Mouse (Mus musculus): ENCODE results near the gene Mrpl44. TPM values are rescaled to one million over a fixed set of nuclear protein-coding genes. Genes with fewer than 3 reads are reported as not detected.

The Mrpl44 gene
- polyA plus RNA-seq (2017; shearing (Covaris generic)), result 18.9 TPM

DNA sequence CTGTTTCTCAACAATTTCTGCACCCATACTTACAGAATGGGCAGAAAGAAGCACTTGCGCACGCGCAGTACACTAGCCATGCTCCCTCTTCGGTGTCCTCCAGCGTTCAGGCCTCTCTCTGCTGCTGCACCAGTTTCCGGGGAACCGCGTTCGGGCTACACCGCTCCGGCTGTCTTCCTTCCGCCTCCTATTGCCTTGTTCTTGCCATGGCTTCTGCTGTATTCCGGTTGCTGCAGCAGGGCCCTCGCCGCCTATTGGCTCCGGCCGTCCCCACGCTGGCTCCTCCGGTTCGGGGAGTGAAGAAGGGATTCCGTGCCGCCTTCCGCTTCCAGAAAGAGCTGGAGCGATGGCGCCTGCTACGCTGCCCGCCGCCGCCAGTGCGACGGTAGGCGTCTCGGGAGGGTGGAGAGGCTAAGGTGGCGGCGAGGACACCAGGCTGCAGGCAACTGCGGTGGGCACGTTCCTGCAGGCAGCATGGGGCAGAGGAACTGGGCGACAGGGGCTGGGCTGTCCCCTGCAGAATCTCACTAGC, at the start of gene Mrpl44, which contains the start of gene Wdfy1:
TSS of gene Mrpl44 (plus strand) at position 92 of the 532 bp plus-strand sequence.
TSS of gene Wdfy1 (minus strand) at position 217 of the 532 bp plus-strand sequence.

Other genes starting within 250 kb of the Mrpl44 start
- gene Ap1s3, start 104.0 kb upstream of the Mrpl44 start, polyA plus RNA-seq (2017; shearing (Covaris generic)), result 2.6 TPM
- gene Wdfy1, start 125 bp downstream of the Mrpl44 start, polyA plus RNA-seq (2017; shearing (Covaris generic)), result 14.7 TPM
- 3.5 TPM for gene Serpine2, start 85.2 kb downstream of the Mrpl44 start, polyA plus RNA-seq (2017; shearing (Covaris generic))